Mouse (Mus musculus) intestine, embryonic 14.5 days (tissue): ENCODE results near the gene Zmynd15. TPM values are rescaled to one million over a fixed set of nuclear protein-coding genes. Genes with fewer than 3 reads are reported as not detected.

Experiments
- ATAC-seq: fragments of 200-750 bp; cut with Nextera tagmentation; replicated peaks from 2 replicates; pipeline ENCODE4 v1.8.0; 2017; ENCODE audit warnings: low read depth, moderate number of reproducible peaks, moderate TSS enrichment, moderate library complexity; ENCODE audit not compliant: low FRiP score, low TSS enrichment
- DNase-seq: peaks from one replicate; pipeline ENCODE4 v3.0.0-alpha.2; 2018; ENCODE audit warnings: low spot score
- H3K27ac ChIP-seq: fragments of 300-500 bp; sonication (generic); 2 replicates; pipeline ENCODE4 v1.5.1; 2014; ENCODE audit warnings: low read depth, mild to moderate bottlenecking, control low read depth
- H3K27me3 ChIP-seq: fragments of 300-500 bp; sonication (generic); replicated peaks from 2 replicates; pipeline ENCODE4 v1.6.1; 2014; ENCODE audit warnings: low read length, control low read depth; ENCODE audit not compliant: control insufficient read depth, insufficient read depth
- H3K36me3 ChIP-seq: fragments of 300-500 bp; sonication (generic); 2 replicates; pipeline ENCODE4 v1.6.1; 2014; ENCODE audit warnings: low read length, control low read depth; ENCODE audit not compliant: control insufficient read depth, insufficient read depth
- H3K4me1 ChIP-seq: fragments of 300-500 bp; sonication (generic); replicated peaks from 2 replicates; pipeline ENCODE4 v1.6.1; 2014; ENCODE audit warnings: low read length, control low read depth, mixed read lengths; ENCODE audit not compliant: control insufficient read depth, insufficient read depth
- H3K4me2 ChIP-seq: fragments of 300-500 bp; sonication (generic); 2 replicates; pipeline ENCODE4 v1.6.1; 2014; ENCODE audit warnings: low read length
- H3K4me3 ChIP-seq: fragments of 300-500 bp; sonication (generic); 2 replicates; pipeline ENCODE4 v1.5.1; 2014; ENCODE audit warnings: low read depth, low read length, control low read depth, mixed read lengths
- H3K9ac ChIP-seq: fragments of 300-500 bp; sonication (generic); 2 replicates; pipeline ENCODE4 v1.6.1; 2014; ENCODE audit warnings: mild to moderate bottlenecking, low read length
- H3K9me3 ChIP-seq: fragments of 300-500 bp; sonication (generic); 2 replicates; pipeline ENCODE4 v1.6.1; 2016; ENCODE audit warnings: low read length, control low read depth; ENCODE audit not compliant: control insufficient read depth
- whole genome bisulfite sequencing: fragments of 180-500 bp; shearing (Covaris S2); extraction: QIAGEN DNeasy Blood & Tissue Kit; methylation state at CpG from one replicate; pipeline ENCODE4 v1.1.7; 2014; 5-methylcytosine and 5-hydroxymethylcytosine counted together
- polyA plus RNA-seq: library from polyadenylated mRNA; unstranded; fragments of >200 nt; fragmentation: Nextera tagmentation; extraction: Ambion mirVana; gene quantifications from 2 replicates; pipeline ENCODE4 v1.2.1, GENCODE M21; 2014

Gene Zmynd15
- polyA plus RNA-seq, 1 experiment from 2014 or later = 0.92 TPM

DNA sequence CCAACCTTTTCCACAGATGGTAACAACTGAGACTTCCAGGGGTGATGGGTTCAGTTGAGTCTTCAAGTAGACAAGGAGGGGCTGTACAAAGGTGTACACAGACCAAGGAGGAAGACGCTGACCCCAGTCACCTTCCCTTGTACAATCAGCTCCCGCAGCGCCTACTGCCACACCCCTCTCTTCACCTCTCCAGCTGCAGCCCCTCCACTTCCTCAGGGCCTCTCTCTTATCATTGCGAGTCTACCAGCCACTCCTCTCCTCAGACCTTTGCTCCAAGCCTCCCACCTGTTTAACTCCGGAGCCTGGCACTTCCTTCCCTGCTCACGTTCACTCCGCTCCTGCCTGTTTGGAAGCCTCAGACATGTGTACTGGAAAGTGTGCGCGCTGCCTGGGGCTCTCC, 45.7 kb downstream of the Zmynd15 start, which contains the start of gene Tm4sf5:
Tm4sf5 (plus strand) TSS at position 275 of the 400 bp plus-strand sequence.
- Histone ChIP-seq H3K27me3 (peaks cover 7% of the 10 kb centered on the region; the same call in 1 of the 2 replicates), H3K4me2 (peak within 1 kb of the TSS; percentile 39), H3K9ac (no peak within 1 kb of the TSS; the same call in 1 of the 2 replicates), H3K4me1 (peaks cover 6% of the 10 kb centered on the region; the same call in 1 of the 2 replicates), H3K9me3 (no peaks in the 10 kb centered on the region), H3K36me3 (no peaks in the 10 kb centered on the region), H3K27ac (peak within 1 kb of the TSS; percentile 75), H3K4me3 (peak within 1 kb of the TSS; percentile 22)
- ATAC-seq (peak; percentile 85), DNase-seq (no peak)
- WGBS = 50% methylated on average over 9 of the region's 9 CpGs

DNA sequence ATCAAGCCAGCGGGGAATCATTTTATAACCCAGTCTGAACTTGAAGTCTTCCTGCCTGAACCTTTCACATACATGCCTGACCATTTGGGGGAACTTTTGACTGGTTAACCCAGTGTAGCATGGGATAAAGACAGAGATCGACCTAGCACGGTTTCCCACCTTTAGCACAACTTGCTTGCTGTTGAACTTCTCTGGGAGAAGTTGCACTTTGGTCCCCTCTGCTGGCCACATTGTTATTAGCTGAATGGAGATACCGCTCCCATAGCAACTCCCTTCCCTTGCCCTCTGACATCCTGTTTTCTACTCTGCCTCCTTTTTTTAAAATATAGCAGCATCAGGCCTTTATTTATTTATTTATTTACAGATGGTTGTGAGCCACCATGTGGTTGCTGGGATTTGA, 47.2 kb downstream of the Zmynd15 start:
- H3K4me3 ChIP-seq = no peak overlapping the region
- H3K27me3 ChIP-seq = peaks cover 7% of the 10 kb centered on the region; the same call in 1 of the 2 replicates
- H3K36me3 ChIP-seq = no peaks in the 10 kb centered on the region
- 22% methylated on average over 4 of the region's 4 CpGs for WGBS
- H3K4me1 ChIP-seq = peaks cover 6% of the 10 kb centered on the region; the same call in 1 of the 2 replicates
- no peak overlapping the region for H3K27ac ChIP-seq
- DNase-seq (peak; percentile 82), ATAC-seq (no peak)
- no peaks in the 10 kb centered on the region for H3K9me3 ChIP-seq
- H3K4me2 ChIP-seq = peak overlapping the region; percentile 23; the same call in 1 of the 2 replicates
- H3K9ac ChIP-seq = no peak overlapping the region

DNA sequence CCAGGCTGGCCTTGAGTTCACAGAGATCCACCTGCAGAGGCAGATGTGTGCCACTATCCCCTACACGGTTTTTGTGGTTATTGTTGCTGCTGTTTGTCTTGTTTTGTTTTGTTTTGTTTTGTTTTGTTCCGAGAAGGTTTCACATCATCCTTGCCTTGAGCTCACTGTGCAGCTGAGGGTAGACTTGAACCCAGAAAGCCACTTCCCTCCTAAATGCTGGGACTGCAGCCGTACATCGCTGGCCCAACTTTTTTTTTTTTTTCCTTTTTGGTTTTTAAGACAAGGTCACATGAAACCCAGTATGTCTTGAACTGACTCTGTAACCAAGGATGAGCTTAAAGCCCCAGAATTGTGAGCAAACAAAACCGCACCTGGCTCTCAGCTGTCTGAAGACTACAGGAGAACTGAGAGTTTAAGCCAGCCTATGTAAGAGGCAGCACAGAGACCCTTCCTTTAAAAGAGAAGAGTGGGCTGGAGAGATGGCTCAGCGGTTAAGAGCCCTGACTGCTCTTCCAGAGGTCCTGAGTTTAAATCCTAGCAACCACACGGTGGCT, 47.8 kb downstream of the Zmynd15 start:
- no peak for DNase-seq
- 70% methylated on average over 7 of the region's 7 CpGs for WGBS

DNA sequence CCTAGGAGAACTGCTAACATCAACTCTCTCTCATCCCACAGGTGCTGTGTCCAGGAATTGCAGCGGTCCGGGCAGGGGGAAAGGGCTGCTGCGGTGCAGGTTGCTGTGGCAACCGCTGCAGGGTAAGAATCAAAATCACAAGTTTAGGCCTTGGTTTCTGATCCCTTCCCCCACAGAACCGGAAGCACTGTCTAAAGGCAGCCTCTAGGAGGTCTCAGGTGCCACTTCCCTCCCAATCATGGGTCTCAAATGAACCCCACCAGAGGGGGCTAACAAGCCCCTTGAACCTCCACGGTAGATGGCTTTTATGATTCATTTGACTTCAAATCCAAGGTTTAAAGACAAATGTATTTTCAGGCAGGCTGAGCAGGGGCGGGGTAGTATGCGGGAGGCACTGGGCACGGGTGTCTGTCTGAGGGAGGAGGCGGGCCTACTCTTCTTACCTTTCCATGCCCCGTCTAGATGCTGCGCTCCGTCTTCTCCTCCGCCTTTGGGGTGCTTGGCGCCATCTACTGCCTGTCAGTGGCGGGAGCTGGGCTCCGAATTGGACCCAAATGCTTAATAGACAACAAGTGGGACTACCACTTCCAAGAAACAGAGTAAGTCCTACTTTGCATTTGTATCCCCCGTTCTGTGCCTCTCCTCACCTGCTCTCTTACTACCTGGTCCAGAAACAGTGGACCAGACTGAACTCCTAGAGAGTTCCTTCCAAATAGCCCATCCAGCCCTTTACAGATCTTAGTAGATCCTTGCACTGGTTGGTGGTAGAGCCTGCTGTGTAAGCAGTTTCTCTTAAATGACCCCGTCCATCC, 50.7 kb downstream of the Zmynd15 start:
- Histone ChIP-seq H3K4me3 (no peak overlapping the region), H3K4me1 (peaks cover 6% of the 10 kb centered on the region; the same call in 1 of the 2 replicates), H3K36me3 (no peaks in the 10 kb centered on the region), H3K4me2 (peak overlapping the region; percentile 20; the same call in 1 of the 2 replicates), H3K27me3 (peaks cover 7% of the 10 kb centered on the region; the same call in 1 of the 2 replicates), H3K27ac (no peak overlapping the region), H3K9me3 (no peaks in the 10 kb centered on the region), H3K9ac (no peak overlapping the region)
- ATAC-seq = no peak
- 13% methylated on average over 19 of the region's 19 CpGs for WGBS
- peak; percentile 68 for DNase-seq

More for the DNA sequence above, 47.8 kb downstream of the Zmynd15 start:
- H3K4me3 ChIP-seq = no peak overlapping the region
- no peak overlapping the region for H3K9ac ChIP-seq
- peaks cover 7% of the 10 kb centered on the region; the same call in 1 of the 2 replicates for H3K27me3 ChIP-seq
- H3K36me3 ChIP-seq = no peaks in the 10 kb centered on the region
- ATAC-seq = no peak
- H3K27ac ChIP-seq = no peak overlapping the region
- H3K4me2 ChIP-seq = no peak overlapping the region
- no peaks in the 10 kb centered on the region for H3K9me3 ChIP-seq
- H3K4me1 ChIP-seq = peaks cover 6% of the 10 kb centered on the region; the same call in 1 of the 2 replicates

DNA sequence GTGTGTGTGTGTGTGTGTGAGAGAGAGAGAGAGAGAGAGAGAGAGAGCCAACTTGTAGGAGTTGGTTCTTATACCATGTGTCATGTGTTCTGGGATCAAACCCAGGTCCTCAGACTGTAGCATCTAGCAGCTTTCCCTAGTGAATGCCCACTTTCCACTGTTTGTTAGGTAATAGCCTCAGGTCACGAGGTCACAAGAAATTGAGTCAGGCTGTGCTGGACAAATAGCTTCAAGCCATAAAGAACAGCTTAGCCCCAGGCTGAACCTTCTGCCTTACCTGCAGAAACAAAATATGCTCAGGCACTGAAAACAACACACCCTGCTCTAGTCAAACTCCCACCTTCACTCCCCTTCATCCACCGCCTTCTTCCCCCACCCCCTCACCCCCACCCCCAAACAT, 52.0 kb downstream of the Zmynd15 start:
- Histone ChIP-seq H3K4me2 (no peak overlapping the region), H3K9me3 (no peaks in the 10 kb centered on the region), H3K27ac (no peak overlapping the region), H3K36me3 (no peaks in the 10 kb centered on the region), H3K4me3 (no peak overlapping the region), H3K27me3 (peaks cover 7% of the 10 kb centered on the region; the same call in 1 of the 2 replicates), H3K9ac (no peak overlapping the region), H3K4me1 (peaks cover 4% of the 10 kb centered on the region; the same call in 1 of the 2 replicates)
- no peak for DNase-seq
- WGBS = 73% methylated on average over 2 of the region's 2 CpGs
- ATAC-seq = no peak

DNA sequence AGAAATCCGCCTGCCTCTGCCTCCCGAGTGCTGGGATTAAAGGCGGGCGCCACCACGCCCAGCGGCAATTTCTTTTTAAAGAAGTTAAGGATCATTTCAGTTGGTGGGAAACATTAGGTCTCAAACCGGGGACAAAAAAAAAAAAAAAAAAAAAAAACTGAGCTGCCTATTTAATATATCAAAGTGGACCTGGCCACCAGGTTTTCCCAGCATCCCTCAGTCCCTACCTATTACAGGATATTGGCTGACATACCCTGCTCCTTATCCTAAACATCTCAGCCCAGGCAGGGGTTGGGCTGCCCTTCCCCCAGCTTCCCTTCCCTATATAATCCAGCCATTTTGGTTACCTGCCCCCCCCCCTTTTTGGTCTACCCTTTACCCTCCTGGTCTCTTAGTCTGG, 52.6 kb downstream of the Zmynd15 start:
- H3K9me3 ChIP-seq = no peaks in the 10 kb centered on the region

DNA sequence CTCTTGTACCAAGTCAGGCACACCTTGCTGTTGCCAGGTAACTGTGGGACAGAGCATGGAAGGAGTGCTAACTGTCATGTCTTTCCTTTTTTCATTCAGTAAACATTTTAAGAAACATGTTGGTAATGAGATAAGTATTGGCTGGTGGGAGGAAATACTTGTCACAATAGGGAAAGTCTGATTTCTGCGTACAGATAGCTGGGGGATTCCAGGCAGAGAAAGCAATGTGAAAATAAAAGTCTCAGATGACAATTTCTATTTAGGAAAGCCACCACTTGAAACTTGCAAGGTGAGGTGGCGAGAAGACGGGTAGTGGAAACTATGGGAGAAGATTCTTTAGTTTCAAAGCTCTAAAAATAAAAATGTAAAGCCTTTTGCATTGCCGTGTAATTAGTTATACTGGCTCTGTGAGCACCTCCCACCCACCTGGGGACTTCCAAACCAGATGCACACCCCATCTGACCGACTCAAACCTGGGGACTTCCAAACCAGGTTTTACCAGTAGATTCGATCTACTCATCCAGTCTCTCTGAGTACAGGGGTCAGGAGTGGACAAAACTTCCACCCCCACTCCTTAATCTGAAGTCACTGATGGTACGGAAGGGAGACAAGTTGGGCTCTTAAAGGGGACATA, 53.6 kb downstream of the Zmynd15 start:
- H3K9me3 ChIP-seq = no peaks in the 10 kb centered on the region
- no peak overlapping the region for H3K4me2 ChIP-seq
- WGBS = 79% methylated on average over 7 of the region's 7 CpGs
- no peak for DNase-seq
- peaks cover 7% of the 10 kb centered on the region; the same call in 1 of the 2 replicates for H3K27me3 ChIP-seq
- H3K36me3 ChIP-seq = no peaks in the 10 kb centered on the region
- no peak for ATAC-seq
- no peak overlapping the region for H3K4me3 ChIP-seq
- H3K9ac ChIP-seq = no peak overlapping the region
- peaks cover 3% of the 10 kb centered on the region; the same call in 1 of the 2 replicates for H3K4me1 ChIP-seq
- H3K27ac ChIP-seq = no peak overlapping the region

More for the DNA sequence above, 52.6 kb downstream of the Zmynd15 start:
- Histone ChIP-seq H3K4me3 (no peak overlapping the region), H3K27me3 (peaks cover 7% of the 10 kb centered on the region; the same call in 1 of the 2 replicates), H3K4me1 (peaks cover 3% of the 10 kb centered on the region; the same call in 1 of the 2 replicates), H3K9ac (no peak overlapping the region), H3K36me3 (no peaks in the 10 kb centered on the region), H3K4me2 (no peak overlapping the region), H3K27ac (no peak overlapping the region)
- no peak for DNase-seq
- no peak for ATAC-seq
- 91% methylated on average over 7 of the region's 7 CpGs for WGBS

DNA sequence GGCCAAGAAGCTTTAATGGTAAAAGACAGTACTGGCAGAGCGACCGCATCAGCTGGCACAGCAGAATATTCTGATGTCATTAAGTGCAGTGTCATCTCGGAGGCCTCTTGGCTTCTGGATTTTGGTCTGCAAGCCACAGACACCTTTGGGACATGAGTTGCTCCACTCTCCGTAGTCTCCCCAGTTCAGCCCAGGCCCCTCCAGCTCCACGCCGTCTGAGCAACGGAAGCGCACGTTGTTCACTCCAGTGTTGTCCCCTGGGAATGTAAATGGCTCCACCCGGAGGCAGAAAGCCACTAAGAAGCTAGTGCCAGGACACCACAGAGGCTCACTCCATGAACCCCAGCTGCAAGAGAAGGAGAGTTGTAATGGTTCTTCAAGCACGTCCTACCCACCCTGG, 54.3 kb downstream of the Zmynd15 start:
- no peak overlapping the region for H3K27ac ChIP-seq
- no peaks in the 10 kb centered on the region for H3K36me3 ChIP-seq
- peaks cover 3% of the 10 kb centered on the region; the same call in 1 of the 2 replicates for H3K4me1 ChIP-seq
- DNase-seq (no peak), ATAC-seq (no peak)
- no peak overlapping the region for H3K9ac ChIP-seq
- 55% methylated on average over 11 of the region's 11 CpGs for WGBS
- H3K4me2 ChIP-seq = no peak overlapping the region
- no peaks in the 10 kb centered on the region for H3K9me3 ChIP-seq
- H3K27me3 ChIP-seq = peaks cover 7% of the 10 kb centered on the region; the same call in 1 of the 2 replicates
- H3K4me3 ChIP-seq = no peak overlapping the region
